Mouse (Mus musculus) testis, adult 2 months (tissue): ENCODE results near the gene Bend5.

Source experiments
- CTCF ChIP-seq: fragments of 200-500 bp; IDR thresholded peaks from 2 replicates; pipeline ENCODE4 v1.5.1; 2012; ENCODE audit warnings: low read depth, mild to moderate bottlenecking, inconsistent platforms, low read length, moderate library complexity; ENCODE audit not compliant: control insufficient read depth, insufficient read depth, insufficient replicate concordance
- POLR2A ChIP-seq: fragments of 200-500 bp; IDR thresholded peaks from 2 replicates; pipeline ENCODE4 v1.6.1; 2012; ENCODE audit warnings: low read depth, mild to moderate bottlenecking, inconsistent platforms, low read length, moderate library complexity; ENCODE audit not compliant: control insufficient read depth

DNA sequence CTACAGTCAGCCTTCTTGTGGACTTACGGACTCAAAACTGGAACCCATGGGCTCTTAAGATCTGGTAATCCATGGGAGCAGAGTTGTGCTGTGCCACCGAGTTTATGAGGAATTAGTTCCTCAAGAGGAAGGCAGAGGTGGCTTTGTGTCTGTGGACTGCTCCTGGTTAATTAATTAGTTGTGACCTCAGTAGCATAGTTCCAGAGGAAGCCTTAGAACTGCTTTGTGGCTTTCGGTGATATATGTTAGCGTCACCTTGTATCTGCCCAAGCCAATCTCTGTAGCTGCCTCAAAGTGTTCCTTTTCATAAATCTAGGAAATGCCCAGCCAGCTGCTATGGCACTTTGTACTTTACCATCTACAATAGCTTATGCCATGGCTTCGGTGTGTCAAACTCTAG lies 2.9 kb downstream of the Bend5 start:
- no peak for TF ChIP-seq CTCF
- no peak for TF ChIP-seq POLR2A
